Mouse (Mus musculus) kidney, embryonic 14.5 days (tissue): ENCODE measurements around the gene Cdc26. TPM values are rescaled to one million over a fixed set of nuclear protein-coding genes. Genes with fewer than 3 reads are reported as not detected.

Experiments used
- ATAC-seq: fragments of 200-750 bp; cut with Nextera tagmentation; 2 replicates; pipeline ENCODE4 v1.8.0; 2017; ENCODE audit warnings: moderate number of reproducible peaks, mild to moderate bottlenecking, moderate TSS enrichment, moderate library complexity; ENCODE audit not compliant: low FRiP score, low TSS enrichment
- H3K27ac ChIP-seq: fragments of 300-500 bp; sonication (generic); 2 replicates; pipeline ENCODE4 v1.5.1; 2014; ENCODE audit warnings: low read depth, mild to moderate bottlenecking, low read length, moderate library complexity, mixed read lengths
- H3K27me3 ChIP-seq: fragments of 300-500 bp; sonication (generic); 2 replicates; pipeline ENCODE4 v1.6.1; 2014; ENCODE audit warnings: mild to moderate bottlenecking, low read length; ENCODE audit not compliant: control insufficient read depth, insufficient read depth
- H3K36me3 ChIP-seq: fragments of 300-500 bp; sonication (generic); 2 replicates; pipeline ENCODE4 v1.6.1; 2014; ENCODE audit warnings: low read length, mixed read lengths; ENCODE audit not compliant: control insufficient read depth, insufficient read depth
- H3K4me1 ChIP-seq: fragments of 300-500 bp; sonication (generic); 2 replicates; pipeline ENCODE4 v1.6.1; 2014; ENCODE audit warnings: low read length, mixed read lengths; ENCODE audit not compliant: control insufficient read depth, insufficient read depth
- H3K4me2 ChIP-seq: fragments of 300-500 bp; sonication (generic); replicated peaks from 2 replicates; pipeline ENCODE4 v1.6.1; 2014; ENCODE audit warnings: low read depth, mild to moderate bottlenecking, low read length
- H3K4me3 ChIP-seq: fragments of 300-500 bp; sonication (generic); 2 replicates; pipeline ENCODE4 v1.5.1; 2014; ENCODE audit warnings: mild to moderate bottlenecking, low read length
- H3K9ac ChIP-seq: fragments of 300-500 bp; sonication (generic); 2 replicates; pipeline ENCODE4 v1.6.1; 2014; ENCODE audit warnings: low read depth, mild to moderate bottlenecking, low read length, moderate library complexity
- H3K9me3 ChIP-seq: fragments of 300-500 bp; sonication (generic); 2 replicates; pipeline ENCODE4 v1.6.1; 2016; ENCODE audit warnings: low read length; ENCODE audit not compliant: control insufficient read depth
- WGBS: fragments of 180-500 bp; shearing (Covaris S2); extraction: QIAGEN DNeasy Blood & Tissue Kit; methylation state at CpG from one replicate; pipeline ENCODE4 v1.1.7; 2014; 5-methylcytosine and 5-hydroxymethylcytosine counted together
- polyA plus RNA-seq: library from polyadenylated mRNA; unstranded; fragments of >200 nt; fragmentation: Nextera tagmentation; extraction: Ambion mirVana; gene quantifications from 2 replicates; pipeline ENCODE4 v1.2.1, GENCODE M21; 2014

Cdc26 gene
- polyA plus RNA-seq, 1 experiment from 2014 or later: 183 TPM

- H3K27ac ChIP-seq: no peak overlapping the region
- no peak overlapping the region for H3K4me3 ChIP-seq
- H3K36me3 ChIP-seq: no peaks in the 10 kb centered on the region
- no peak overlapping the region for H3K4me2 ChIP-seq
- no peak overlapping the region for H3K9ac ChIP-seq
- no peak for ATAC-seq
- 85% methylated on average over 9 of the region's 9 CpGs for WGBS
- no peaks in the 10 kb centered on the region for H3K4me1 ChIP-seq
- no peaks in the 10 kb centered on the region for H3K9me3 ChIP-seq
- H3K27me3 ChIP-seq: no peaks in the 10 kb centered on the region
These were observed 35.5 kb downstream of the Cdc26 start for GRCm38 (mm10) chr4:62372818-62373520.

GRCm38 (mm10) chr4:62372410-62372809, 36.0 kb downstream of the Cdc26 start:
- H3K27ac ChIP-seq: no peak overlapping the region
- 45% methylated on average over 1 of the region's 1 CpGs for WGBS
- H3K9ac ChIP-seq: no peak overlapping the region
- ATAC-seq: no peak
- H3K27me3 ChIP-seq: no peaks in the 10 kb centered on the region
- H3K4me1 ChIP-seq: no peaks in the 10 kb centered on the region
- H3K36me3 ChIP-seq: no peaks in the 10 kb centered on the region
- H3K4me3 ChIP-seq: no peak overlapping the region
- no peak overlapping the region for H3K4me2 ChIP-seq
- H3K9me3 ChIP-seq: no peaks in the 10 kb centered on the region

- H3K4me3 ChIP-seq: no peak overlapping the region
- no peak for ATAC-seq
- no peaks in the 10 kb centered on the region for H3K36me3 ChIP-seq
- H3K9ac ChIP-seq: no peak overlapping the region
- no peaks in the 10 kb centered on the region for H3K9me3 ChIP-seq
- WGBS: 86% methylated on average over 3 of the region's 3 CpGs
- H3K27ac ChIP-seq: no peak overlapping the region
- H3K27me3 ChIP-seq: no peaks in the 10 kb centered on the region
- no peaks in the 10 kb centered on the region for H3K4me1 ChIP-seq
- no peak overlapping the region for H3K4me2 ChIP-seq
These were observed 39.4 kb downstream of the Cdc26 start for GRCm38 (mm10) chr4:62369091-62369490.

- H3K27me3 ChIP-seq: no peaks in the 10 kb centered on the region
- no peak overlapping the region for H3K9ac ChIP-seq
- no peak overlapping the region for H3K4me2 ChIP-seq
- H3K4me3 ChIP-seq: no peak overlapping the region
- no peaks in the 10 kb centered on the region for H3K9me3 ChIP-seq
- no peak overlapping the region for H3K27ac ChIP-seq
- no peaks in the 10 kb centered on the region for H3K36me3 ChIP-seq
- H3K4me1 ChIP-seq: no peaks in the 10 kb centered on the region
- WGBS: 84% methylated on average over 6 of the region's 6 CpGs
- ATAC-seq: no peak
These were observed 40.9 kb downstream of the Cdc26 start for GRCm38 (mm10) chr4:62367586-62367985.

- no peak for ATAC-seq
- Histone ChIP-seq H3K9me3 (no peaks in the 10 kb centered on the region), H3K4me1 (peaks cover 6% of the 10 kb centered on the region; the same call in 1 of the 2 replicates), H3K4me3 (no peak overlapping the region), H3K36me3 (no peaks in the 10 kb centered on the region), H3K27ac (no peak overlapping the region), H3K27me3 (no peaks in the 10 kb centered on the region), H3K9ac (no peak overlapping the region), H3K4me2 (no peak overlapping the region)
- 78% methylated on average over 4 of the region's 4 CpGs for WGBS
These were observed 42.2 kb downstream of the Cdc26 start for GRCm38 (mm10) chr4:62366291-62366690.

- 90% methylated on average over 8 of the region's 8 CpGs for WGBS
- Histone ChIP-seq H3K27ac (no peak overlapping the region), H3K4me3 (no peak overlapping the region), H3K4me2 (no peak overlapping the region), H3K9me3 (no peaks in the 10 kb centered on the region), H3K4me1 (peaks cover 10% of the 10 kb centered on the region), H3K36me3 (no peaks in the 10 kb centered on the region), H3K27me3 (no peaks in the 10 kb centered on the region), H3K9ac (no peak overlapping the region)
- ATAC-seq: no peak
These were observed 44.1 kb downstream of the Cdc26 start for GRCm38 (mm10) chr4:62364299-62364698.

- Histone ChIP-seq H3K4me2 (no peak overlapping the region), H3K4me1 (peaks cover 13% of the 10 kb centered on the region), H3K9ac (no peak overlapping the region), H3K27ac (no peak overlapping the region), H3K36me3 (no peaks in the 10 kb centered on the region), H3K9me3 (no peaks in the 10 kb centered on the region), H3K4me3 (no peak overlapping the region), H3K27me3 (no peaks in the 10 kb centered on the region)
- 79% methylated on average over 2 of the region's 2 CpGs for WGBS
- ATAC-seq: no peak
These were observed 46.0 kb downstream of the Cdc26 start for GRCm38 (mm10) chr4:62362437-62362836.

- Histone ChIP-seq H3K4me3 (peak overlapping the region; percentile 54), H3K9me3 (no peaks in the 10 kb centered on the region), H3K27ac (no peak overlapping the region), H3K4me2 (peak overlapping the region; percentile 62; the same call in 1 of the 2 replicates), H3K9ac (no peak overlapping the region), H3K27me3 (no peaks in the 10 kb centered on the region), H3K4me1 (peaks cover 13% of the 10 kb centered on the region), H3K36me3 (no peaks in the 10 kb centered on the region)
- ATAC-seq: no peak
- WGBS: 92% methylated on average over 1 of the region's 1 CpGs
These were observed 46.4 kb downstream of the Cdc26 start for GRCm38 (mm10) chr4:62361997-62362396.

GRCm38 (mm10) chr4:62361571-62361970, 46.9 kb downstream of the Cdc26 start:
- no peak overlapping the region for H3K27ac ChIP-seq
- no peaks in the 10 kb centered on the region for H3K9me3 ChIP-seq
- no peaks in the 10 kb centered on the region for H3K36me3 ChIP-seq
- WGBS: 45% methylated on average over 6 of the region's 6 CpGs
- H3K27me3 ChIP-seq: no peaks in the 10 kb centered on the region
- H3K9ac ChIP-seq: peak overlapping the region; percentile 61; the same call in 1 of the 2 replicates
- peaks cover 13% of the 10 kb centered on the region for H3K4me1 ChIP-seq
- peak overlapping the region; percentile 54 for H3K4me3 ChIP-seq
- H3K4me2 ChIP-seq: peak overlapping the region; percentile 62
- no peak for ATAC-seq
